Mouse (Mus musculus): ENCODE measurements around the gene Ddx11. TPM values are rescaled to one million over a fixed set of nuclear protein-coding genes. Genes with fewer than 3 reads are reported as not detected.

Gene Ddx11
- total and polyA plus RNA-seq, 2 experiments from 2014 or later, result 2.3 to 5.6 TPM

DNA sequence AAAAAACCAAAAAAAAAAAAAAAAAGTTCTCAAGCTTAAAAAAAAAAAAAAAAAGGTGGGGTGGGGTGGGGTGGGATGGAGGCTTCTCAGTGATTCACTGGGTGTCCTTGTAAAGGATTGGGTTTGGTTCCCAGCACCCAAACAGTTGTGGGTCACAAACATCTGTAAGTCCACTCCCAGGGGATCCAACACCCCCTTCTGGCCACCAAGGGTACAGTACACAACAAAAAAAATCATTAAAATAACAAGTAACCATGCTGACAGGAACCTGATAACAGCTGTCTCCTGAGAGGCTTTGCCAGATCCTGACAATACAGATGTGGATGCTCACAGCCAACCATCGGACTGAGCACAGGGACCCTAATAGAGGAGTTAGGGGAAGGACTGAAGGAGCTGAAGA lies 38.8 kb upstream of the Ddx11 start:
- Histone ChIP-seq H3K4me1 (ENCODE audit: insufficient read depth) (no peaks in the 10 kb centered on the region), H3K4me3 (ENCODE audit: low read depth, low read length) (no peak overlapping the region), H3K9me3 (ENCODE audit: low read length) (no peaks in the 10 kb centered on the region), H3K4me2 (ENCODE audit: low read depth) (no peak overlapping the region), H3K9ac (no peak overlapping the region), H3K27ac (ENCODE audit: low read depth, low read length) (no peak overlapping the region), H3K36me3 (ENCODE audit: insufficient read depth) (peaks cover 41% of the 10 kb centered on the region), H3K27me3 (ENCODE audit: insufficient read depth, low read length) (no peaks in the 10 kb centered on the region)
- DNase-seq (no peak), ATAC-seq (no peak)
- 0 out of 2 replicates have a peak, but pooled peaks have one; percentile 3 for TF ChIP-seq CTCF (IDR thresholded peaks at IDR 0.05; ENCODE audit: low read depth)
- WGBS, result 95% methylated on average over 1 of the region's 1 CpGs

DNA sequence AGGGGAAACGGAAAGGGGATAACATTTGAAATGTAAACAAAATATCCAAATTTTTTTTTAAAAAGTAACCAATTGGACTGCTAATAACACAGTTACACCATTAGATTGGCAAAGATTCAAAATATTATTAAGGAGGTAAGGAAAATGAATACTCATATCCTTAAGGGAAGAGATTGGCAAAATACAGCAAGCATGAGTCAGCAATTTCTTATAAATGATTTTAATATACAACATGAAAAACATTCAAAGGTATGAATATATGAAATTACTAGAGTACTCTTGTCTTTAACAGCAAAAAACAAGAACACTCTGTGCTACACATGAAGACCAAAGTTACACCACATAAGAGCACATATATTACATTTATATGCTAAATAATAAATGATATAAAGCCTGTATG lies 38.3 kb upstream of the Ddx11 start:
- no peaks in the 10 kb centered on the region for H3K4me1 ChIP-seq (ENCODE audit: insufficient read depth)
- ATAC-seq (no peak), DNase-seq (no peak)
- H3K36me3 ChIP-seq (ENCODE audit: insufficient read depth), result peaks cover 36% of the 10 kb centered on the region
- H3K27ac ChIP-seq (ENCODE audit: low read depth, low read length), result no peak overlapping the region
- no peaks in the 10 kb centered on the region for H3K9me3 ChIP-seq (ENCODE audit: low read length)
- no peak overlapping the region for H3K9ac ChIP-seq
- H3K27me3 ChIP-seq (ENCODE audit: insufficient read depth, low read length), result no peaks in the 10 kb centered on the region
- H3K4me3 ChIP-seq (ENCODE audit: low read depth, low read length), result no peak overlapping the region
- H3K4me2 ChIP-seq (ENCODE audit: low read depth), result no peak overlapping the region
- no peak for TF ChIP-seq CTCF (IDR thresholded peaks at IDR 0.05; ENCODE audit: low read depth)
- 95% methylated on average over 1 of the region's 1 CpGs for WGBS

DNA sequence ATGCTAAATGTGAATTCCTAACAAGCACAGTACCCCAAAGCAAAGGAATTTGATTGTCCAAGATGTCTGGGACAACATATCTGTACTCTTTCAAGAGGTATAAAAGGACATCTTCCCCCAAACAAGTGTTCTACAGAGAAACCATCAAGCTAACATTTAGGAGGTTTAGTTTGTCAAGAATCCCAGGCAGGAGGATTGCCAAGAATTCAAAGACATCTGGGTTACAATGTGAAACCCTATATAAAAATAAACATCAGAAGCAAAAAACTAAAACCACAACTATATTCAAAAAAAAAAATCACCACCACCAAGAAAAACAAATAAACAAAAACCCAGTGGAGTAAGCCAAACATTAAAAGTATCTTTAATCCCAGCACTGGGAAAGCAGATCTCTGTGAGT lies 33.1 kb upstream of the Ddx11 start:
- no peak overlapping the region for H3K4me2 ChIP-seq (ENCODE audit: low read depth)
- H3K9ac ChIP-seq, result no peak overlapping the region
- no peak for TF ChIP-seq CTCF (IDR thresholded peaks at IDR 0.05; ENCODE audit: low read depth)
- H3K27me3 ChIP-seq (ENCODE audit: insufficient read depth, low read length), result no peaks in the 10 kb centered on the region
- no peaks in the 10 kb centered on the region for H3K4me1 ChIP-seq (ENCODE audit: insufficient read depth)
- peaks cover 22% of the 10 kb centered on the region for H3K36me3 ChIP-seq (ENCODE audit: insufficient read depth)
- H3K27ac ChIP-seq (ENCODE audit: low read depth, low read length), result no peak overlapping the region
- no peak for ATAC-seq
- no peak overlapping the region for H3K4me3 ChIP-seq (ENCODE audit: low read depth, low read length)
- H3K9me3 ChIP-seq (ENCODE audit: low read length), result no peaks in the 10 kb centered on the region
- no peak for DNase-seq

DNA sequence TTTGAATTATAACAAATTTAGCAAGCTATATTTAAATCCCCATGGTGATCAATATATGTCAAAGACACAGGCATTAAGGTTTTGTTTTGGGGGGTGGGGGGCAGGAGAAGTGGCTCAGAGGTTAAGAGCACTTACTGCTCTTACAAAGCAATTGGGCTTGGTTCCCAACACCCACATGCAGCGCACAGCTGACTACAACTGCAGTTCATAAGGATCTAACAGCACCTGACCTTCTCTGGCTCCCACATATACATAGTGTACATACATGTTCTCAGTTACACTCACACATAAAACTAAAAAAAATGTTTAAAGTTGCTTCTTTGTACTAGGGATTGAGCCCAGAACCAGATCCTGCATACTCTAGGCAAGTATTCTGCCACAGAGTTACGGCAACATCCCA lies 31.9 kb upstream of the Ddx11 start:
- ATAC-seq, result no peak

DNA sequence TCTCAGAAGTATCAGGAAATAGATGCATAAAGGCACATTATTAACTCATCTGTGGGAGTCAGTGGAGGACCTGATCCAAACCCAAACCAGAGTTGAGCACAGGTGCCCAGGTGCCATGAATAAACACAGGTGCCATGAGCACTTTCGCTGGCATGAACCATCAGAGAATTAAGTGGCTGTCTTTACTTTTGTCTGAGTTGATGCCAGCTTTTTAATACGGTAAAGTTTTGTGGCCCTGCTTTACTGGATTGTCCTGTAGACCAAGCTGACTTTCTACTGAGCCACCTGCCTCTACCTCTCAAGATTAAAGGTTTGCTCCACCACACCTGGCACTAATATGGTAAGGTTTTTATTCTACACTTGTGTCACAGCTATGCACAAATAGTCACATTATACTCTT lies 31.3 kb upstream of the Ddx11 start:
- TF ChIP-seq CTCF (IDR thresholded peaks at IDR 0.05; ENCODE audit: low read depth), result no peak
- WGBS, result 97% methylated on average over 2 of the region's 2 CpGs

More for the DNA sequence above, 31.9 kb upstream of the Ddx11 start:
- Histone ChIP-seq H3K4me1 (ENCODE audit: insufficient read depth) (no peaks in the 10 kb centered on the region), H3K27me3 (ENCODE audit: insufficient read depth, low read length) (no peaks in the 10 kb centered on the region), H3K4me3 (ENCODE audit: low read depth, low read length) (no peak overlapping the region), H3K4me2 (ENCODE audit: low read depth) (no peak overlapping the region), H3K27ac (ENCODE audit: low read depth, low read length) (no peak overlapping the region), H3K36me3 (ENCODE audit: insufficient read depth) (peaks cover 16% of the 10 kb centered on the region; the same call in 1 of the 2 replicates), H3K9ac (no peak overlapping the region), H3K9me3 (ENCODE audit: low read length) (no peaks in the 10 kb centered on the region)
- WGBS, result 84% methylated on average over 2 of the region's 2 CpGs
- TF ChIP-seq CTCF (IDR thresholded peaks at IDR 0.05; ENCODE audit: low read depth), result no peak
- DNase-seq, result no peak

DNA sequence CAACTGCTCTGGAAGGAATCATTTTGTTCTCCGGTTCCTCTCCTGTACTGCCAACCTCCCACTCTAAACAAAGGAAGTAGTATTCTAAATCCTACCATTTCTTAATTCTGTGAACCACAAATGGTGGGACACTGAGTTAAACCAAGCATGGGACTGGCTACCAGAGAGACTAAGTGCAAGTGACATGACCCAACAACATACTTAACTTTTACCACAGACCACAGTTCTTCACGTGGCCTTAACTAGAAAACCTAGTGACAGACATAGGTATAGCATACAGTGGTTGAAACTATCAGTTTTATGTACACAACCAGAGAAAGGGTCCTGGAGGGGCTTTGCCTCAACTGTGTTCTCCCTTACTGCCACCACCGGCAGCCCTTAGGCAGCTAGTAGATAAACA lies 30.7 kb upstream of the Ddx11 start:
- no peaks in the 10 kb centered on the region for H3K4me1 ChIP-seq (ENCODE audit: insufficient read depth)
- TF ChIP-seq CTCF (IDR thresholded peaks at IDR 0.05; ENCODE audit: low read depth), result no peak
- no peak overlapping the region for H3K4me3 ChIP-seq (ENCODE audit: low read depth, low read length)
- no peak overlapping the region for H3K4me2 ChIP-seq (ENCODE audit: low read depth)
- no peaks in the 10 kb centered on the region for H3K27me3 ChIP-seq (ENCODE audit: insufficient read depth, low read length)
- H3K9ac ChIP-seq, result no peak overlapping the region
- 83% methylated on average over 3 of the region's 3 CpGs for WGBS
- ATAC-seq, result no peak
- H3K9me3 ChIP-seq (ENCODE audit: low read length), result no peaks in the 10 kb centered on the region
- 0 out of 2 replicates have a peak, but pooled peaks cover 7% of the 10 kb centered on the region for H3K36me3 ChIP-seq (ENCODE audit: insufficient read depth)
- no peak overlapping the region for H3K27ac ChIP-seq (ENCODE audit: low read depth, low read length)
- no peak for DNase-seq

More for the DNA sequence above, 31.3 kb upstream of the Ddx11 start:
- H3K4me1 ChIP-seq (ENCODE audit: insufficient read depth), result no peaks in the 10 kb centered on the region
- peaks cover 10% of the 10 kb centered on the region; the same call in 1 of the 2 replicates for H3K36me3 ChIP-seq (ENCODE audit: insufficient read depth)
- no peak overlapping the region for H3K9ac ChIP-seq
- H3K4me2 ChIP-seq (ENCODE audit: low read depth), result no peak overlapping the region
- ATAC-seq (no peak), DNase-seq (no peak)
- no peak overlapping the region for H3K27ac ChIP-seq (ENCODE audit: low read depth, low read length)
- H3K27me3 ChIP-seq (ENCODE audit: insufficient read depth, low read length), result no peaks in the 10 kb centered on the region
- H3K9me3 ChIP-seq (ENCODE audit: low read length), result no peaks in the 10 kb centered on the region
- H3K4me3 ChIP-seq (ENCODE audit: low read depth, low read length), result no peak overlapping the region

DNA sequence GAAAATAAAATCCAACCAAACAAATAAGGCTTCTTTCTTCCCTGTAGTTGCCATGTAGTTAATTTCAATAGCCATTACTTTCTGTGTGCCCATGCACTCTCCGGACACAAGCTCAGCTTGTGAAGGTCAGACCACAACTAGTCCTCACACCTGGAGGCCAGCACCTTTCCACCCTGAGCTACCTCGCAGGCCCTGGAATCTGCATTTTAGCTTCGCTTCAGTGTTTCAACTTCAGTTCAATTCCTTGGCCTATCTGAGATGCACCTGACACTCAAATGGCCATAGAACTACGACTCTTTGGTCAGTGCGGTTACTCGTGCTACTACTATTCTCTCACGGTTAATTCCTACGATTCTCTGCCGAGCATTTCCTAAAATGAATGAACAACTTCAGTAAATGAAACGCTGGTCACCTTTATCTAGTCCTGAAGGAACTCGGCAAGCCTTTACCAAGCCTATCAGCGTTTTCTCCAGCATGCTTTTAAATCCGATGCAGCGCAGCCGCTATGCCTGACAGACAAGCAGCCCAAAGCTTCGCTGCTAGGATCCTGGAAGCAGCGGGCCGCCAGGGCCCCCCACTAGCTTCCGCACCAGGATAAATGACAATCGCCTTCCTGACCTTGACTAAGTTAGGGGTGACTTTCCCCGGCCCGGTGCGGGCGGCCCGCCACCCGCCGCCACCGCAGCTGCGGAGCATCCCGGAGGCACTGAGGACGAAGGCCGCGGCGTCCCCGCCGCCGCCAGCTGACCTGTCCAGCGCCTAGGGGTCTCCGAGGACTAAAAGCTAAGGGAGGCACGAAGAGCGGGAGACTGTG lies 22.5 kb upstream of the Ddx11 start:
- H3K4me2 ChIP-seq (ENCODE audit: low read depth), result peak overlapping the region; percentile 91
- H3K9ac ChIP-seq, result peak overlapping the region; percentile 97
- ATAC-seq (peak; percentile 38), DNase-seq (no peak)
- TF ChIP-seq CTCF (IDR thresholded peaks at IDR 0.05; ENCODE audit: low read depth), result no peak
- WGBS, result 2% methylated on average over 40 of the region's 41 CpGs
- no peaks in the 10 kb centered on the region for H3K36me3 ChIP-seq (ENCODE audit: insufficient read depth)
- H3K27me3 ChIP-seq (ENCODE audit: insufficient read depth, low read length), result no peaks in the 10 kb centered on the region
- no peaks in the 10 kb centered on the region for H3K9me3 ChIP-seq (ENCODE audit: low read length)
- peaks cover 4% of the 10 kb centered on the region; the same call in 1 of the 2 replicates for H3K4me1 ChIP-seq (ENCODE audit: insufficient read depth)
- H3K4me3 ChIP-seq (ENCODE audit: low read depth, low read length), result peak overlapping the region; percentile 79
- H3K27ac ChIP-seq (ENCODE audit: low read depth, low read length), result peak overlapping the region; percentile 92
